Mouse (Mus musculus) kidney, postnatal 14 days (tissue): ENCODE measurements at regions not wholly inside any gene's neighbourhood (a gene's known extent, or its start where the extent isn't known, plus 50 kb on each side); places are given as distances from the start of the nearest gene placed in this dataset.

ENCODE experiments used
- DNase-seq: peaks from one replicate; pipeline ENCODE4 v3.0.0; 2022; ENCODE audit warnings: mixed read lengths

DNA sequence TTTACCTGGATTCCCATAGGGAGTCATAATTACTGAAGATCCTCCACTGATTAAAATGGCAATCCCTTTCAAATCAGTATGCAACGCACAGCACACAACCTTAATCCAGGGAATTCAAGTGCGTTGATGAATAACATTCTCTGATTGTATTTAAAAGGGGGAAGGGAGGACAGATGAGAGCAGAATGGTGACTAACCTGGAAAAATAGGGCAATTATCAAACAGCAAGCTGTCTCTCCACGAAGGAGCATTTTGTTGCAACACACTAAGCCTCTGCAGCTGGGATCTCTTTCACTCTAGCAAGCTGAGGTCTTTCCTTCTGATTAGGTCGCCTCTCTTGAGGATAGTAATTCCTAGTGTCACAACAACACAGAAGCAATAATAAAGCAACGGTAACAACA, 501.5 kb downstream of the Tusc1 start:
- DNase-seq, result no peak

DNA sequence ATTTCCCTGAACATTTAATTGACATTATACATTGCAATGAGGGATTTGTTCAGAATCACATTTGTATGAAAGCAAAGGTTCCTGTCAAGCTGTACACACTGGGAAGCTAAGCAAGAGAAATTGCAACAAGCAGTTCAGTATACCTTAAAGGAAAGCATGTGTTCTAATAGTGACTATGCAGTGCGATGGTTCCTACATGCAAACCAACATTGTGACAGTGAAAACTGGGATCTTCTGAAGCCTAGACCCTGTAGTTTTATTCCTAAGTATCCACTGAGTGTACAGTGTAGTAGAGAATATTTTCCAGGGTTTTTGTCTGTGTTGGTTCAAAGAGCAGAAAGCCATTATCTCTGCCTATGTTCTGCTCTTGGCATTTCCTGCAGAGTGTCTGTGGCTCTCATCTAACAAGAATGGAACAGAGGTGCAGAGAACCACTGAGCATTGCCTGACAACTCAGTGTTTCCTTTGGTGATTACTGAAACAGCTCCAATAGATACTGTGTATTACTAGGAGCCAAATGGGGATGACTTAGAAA, 504.1 kb downstream of the Tusc1 start:
- DNase-seq, result no peak

DNA sequence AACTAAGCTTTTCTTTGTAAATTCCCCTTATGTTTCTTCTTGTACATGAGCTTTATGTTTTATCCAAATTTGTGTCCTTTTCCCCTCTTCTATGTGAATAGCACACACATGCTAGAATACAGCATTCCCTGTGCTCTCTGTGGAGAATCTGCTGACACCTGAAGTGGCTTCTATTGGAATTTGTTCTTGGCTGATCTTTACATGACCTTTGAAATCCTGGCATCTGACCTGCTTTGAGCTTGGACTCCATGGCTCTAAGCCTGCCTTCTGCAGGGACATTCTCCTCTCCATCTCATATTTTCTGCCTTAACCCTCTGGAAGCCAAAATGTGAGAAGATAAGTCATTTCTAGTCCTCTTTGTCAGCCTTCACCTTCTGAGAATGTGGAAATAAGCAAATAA, 507.5 kb downstream of the Tusc1 start:
- DNase-seq, result peak; percentile 68

DNA sequence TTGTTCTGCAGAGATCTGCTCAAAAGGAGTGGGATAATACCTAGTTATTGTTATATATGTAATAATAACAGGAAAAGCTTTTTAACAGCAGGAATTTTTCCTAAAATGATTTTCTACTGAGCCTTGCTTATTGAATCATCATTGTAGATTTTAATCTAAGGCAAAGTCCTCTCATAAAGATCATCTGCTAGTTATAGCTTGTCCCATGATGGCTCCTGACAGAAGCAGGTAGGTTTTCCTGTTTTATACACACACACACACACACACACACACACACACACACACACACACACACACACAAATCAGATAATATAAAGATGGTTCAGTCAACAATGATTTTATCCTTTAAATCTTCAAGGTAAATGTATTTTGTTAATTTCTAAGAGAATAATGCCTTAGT, 507.9 kb downstream of the Tusc1 start:
- no peak for DNase-seq

DNA sequence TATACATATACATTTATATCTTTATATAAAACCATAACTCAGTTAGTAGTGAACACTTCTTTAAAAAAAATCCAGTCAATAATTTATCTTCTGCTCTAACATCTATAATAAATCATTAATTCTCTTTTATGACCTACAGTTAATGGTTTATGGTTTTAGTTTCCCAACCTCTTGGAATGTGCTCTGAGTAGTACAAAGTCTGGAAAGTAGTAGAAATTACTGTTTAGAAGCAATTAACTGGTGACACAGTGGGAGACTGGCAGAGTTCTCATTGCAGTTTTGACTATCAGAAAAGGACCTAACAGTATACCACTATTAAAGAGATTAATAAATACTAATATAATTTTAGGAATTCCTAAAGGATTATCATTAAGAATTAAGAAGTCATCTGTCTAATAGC, 508.3 kb downstream of the Tusc1 start:
- DNase-seq, result peak; percentile 15

DNA sequence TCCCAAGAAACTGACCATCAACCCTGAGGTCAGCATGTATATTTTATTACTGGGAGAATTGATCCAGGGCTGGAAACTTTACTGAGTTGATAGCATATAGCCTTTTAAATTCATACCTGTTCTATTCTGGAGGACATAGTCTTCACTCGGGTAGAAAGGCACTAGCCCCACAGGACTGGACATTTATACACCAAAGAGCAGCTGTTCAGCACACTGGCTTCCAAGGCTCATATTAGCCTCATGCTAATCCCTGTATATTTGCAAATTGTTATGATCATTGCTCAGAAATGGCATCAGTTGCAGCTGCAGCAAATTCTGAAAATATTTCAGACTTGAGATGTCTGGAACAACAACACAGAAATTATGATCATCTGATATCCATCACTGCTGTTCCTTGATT, 547.2 kb downstream of the Tusc1 start:
- no peak for DNase-seq

DNA sequence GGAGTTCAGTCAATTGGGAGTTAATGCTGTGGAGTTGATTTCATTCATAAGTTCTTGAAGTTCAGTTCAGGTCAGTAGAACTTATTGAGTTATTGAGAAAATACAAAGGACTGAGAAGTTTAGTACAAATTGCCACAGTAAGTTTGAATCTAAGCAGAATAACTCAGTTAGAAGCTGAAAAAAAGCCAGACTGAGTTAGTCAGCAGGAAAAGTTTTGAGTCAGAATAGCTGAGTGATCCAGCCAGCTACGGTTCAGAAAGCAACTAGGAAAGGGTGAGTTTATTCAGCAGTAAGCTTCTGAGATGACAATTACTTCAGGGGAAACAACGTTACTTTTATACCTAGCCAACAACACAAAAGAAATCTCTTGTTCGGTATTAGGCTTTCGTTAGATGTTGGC, 557.2 kb downstream of the Tusc1 start:
- no peak for DNase-seq

- no peak for DNase-seq
Measured at GRCm38 (mm10) chr4:92748070-92748469, 556.5 kb upstream of the Gm12666 start.

GRCm38 (mm10) chr4:92746233-92746632, 554.7 kb upstream of the Gm12666 start:
- DNase-seq, result no peak

DNA sequence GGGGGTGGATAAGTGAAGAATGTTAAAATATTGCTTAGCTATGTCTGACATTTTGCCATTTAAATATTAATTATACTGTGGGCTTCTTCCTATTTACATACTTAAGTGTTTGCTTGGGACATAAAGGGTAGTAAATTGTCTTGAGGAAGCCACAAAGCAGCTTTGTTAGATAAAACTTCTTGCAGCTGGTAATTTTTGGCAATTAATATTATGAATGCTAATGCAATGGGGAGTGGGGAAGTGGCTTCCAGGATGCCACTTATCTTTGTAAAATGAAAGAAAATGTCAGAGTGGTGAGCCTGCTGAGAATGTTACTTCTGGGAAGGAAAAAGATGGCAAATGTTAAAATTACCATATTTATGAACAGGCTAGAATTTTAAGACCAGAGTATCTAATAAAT, 511.2 kb upstream of the Gm12666 start:
- DNase-seq, result no peak
